Mouse (Mus musculus): ENCODE data around the gene Cenpn. TPM values are rescaled to one million over a fixed set of nuclear protein-coding genes. Genes with fewer than 3 reads are reported as not detected.

Gene Cenpn
- total RNA-seq, 2 experiments from 2014 or later: 1.5 to 1.7 TPM

GRCm38 (mm10) chr8:116905252-116905651 is 16.3 kb upstream of the Cenpn start:
- TF ChIP-seq CTCF (conservative IDR thresholded peaks at IDR 0.05): no peak
- no peak for DNase-seq (ENCODE audit: low spot score in 2 of 2)
- H3K27ac ChIP-seq: no peak overlapping the region

GRCm38 (mm10) chr8:116905836-116906235 is 15.7 kb upstream of the Cenpn start:
- Histone ChIP-seq H3K4me3 (no peak overlapping the region), H3K27ac (no peak overlapping the region)
- DNase-seq (ENCODE audit: low spot score in 2 of 2): no peak
- no peak for TF ChIP-seq CTCF (conservative IDR thresholded peaks at IDR 0.05)

More at GRCm38 (mm10) chr8:116905252-116905651, 16.3 kb upstream of the Cenpn start:
- H3K4me3 ChIP-seq: no peak overlapping the region

- TF ChIP-seq CTCF (conservative IDR thresholded peaks at IDR 0.05): no peak
- Histone ChIP-seq H3K27ac (peak overlapping the region; percentile 99), H3K4me3 (peak overlapping the region; percentile 74)
- no peak for DNase-seq (ENCODE audit: low spot score in 2 of 2)
Measured at GRCm38 (mm10) chr8:116921005-116921336, 559 bp upstream of the Cenpn start.

- DNase-seq (ENCODE audit: low spot score in 2 of 2): no peak
- TF ChIP-seq CTCF (conservative IDR thresholded peaks at IDR 0.05): no peak
- Histone ChIP-seq H3K4me3 (peak overlapping the region; percentile 74), H3K27ac (peak overlapping the region; percentile 99)
Measured at GRCm38 (mm10) chr8:116922060-116922757, 679 bp downstream of the Cenpn start.

- TF ChIP-seq CTCF (conservative IDR thresholded peaks at IDR 0.05): no peak
- H3K27ac ChIP-seq: no peak overlapping the region
- DNase-seq (ENCODE audit: low spot score in 2 of 2): no peak
- H3K4me3 ChIP-seq: no peak overlapping the region
Measured at GRCm38 (mm10) chr8:116923526-116923925, 2.0 kb downstream of the Cenpn start.

- DNase-seq (ENCODE audit: low spot score in 2 of 2): no peak
- Histone ChIP-seq H3K4me3 (no peak overlapping the region), H3K27ac (no peak overlapping the region)
- TF ChIP-seq CTCF (conservative IDR thresholded peaks at IDR 0.05): peak; percentile 66
Measured at GRCm38 (mm10) chr8:116927880-116928279, 6.3 kb downstream of the Cenpn start.

GRCm38 (mm10) chr8:116928588-116928987 is 7.1 kb downstream of the Cenpn start:
- DNase-seq (ENCODE audit: low spot score in 2 of 2): no peak
- peak; percentile 54 for TF ChIP-seq CTCF (conservative IDR thresholded peaks at IDR 0.05)
- no peak overlapping the region for H3K4me3 ChIP-seq
- no peak overlapping the region for H3K27ac ChIP-seq

GRCm38 (mm10) chr8:116934976-116935375 is 13.4 kb downstream of the Cenpn start:
- no peak for TF ChIP-seq CTCF (conservative IDR thresholded peaks at IDR 0.05)
- no peak overlapping the region for H3K27ac ChIP-seq

GRCm38 (mm10) chr8:116935506-116935905 is 14.0 kb downstream of the Cenpn start:
- no peak for DNase-seq (ENCODE audit: low spot score in 2 of 2)
- no peak overlapping the region for H3K27ac ChIP-seq
- H3K4me3 ChIP-seq: no peak overlapping the region
- no peak for TF ChIP-seq CTCF (conservative IDR thresholded peaks at IDR 0.05)

More at GRCm38 (mm10) chr8:116934976-116935375, 13.4 kb downstream of the Cenpn start:
- no peak for DNase-seq (ENCODE audit: low spot score in 2 of 2)
- H3K4me3 ChIP-seq: no peak overlapping the region

GRCm38 (mm10) chr8:116942284-116943058 is 20.9 kb downstream of the Cenpn start:
- no peak for DNase-seq (ENCODE audit: low spot score in 2 of 2)
- no peak overlapping the region for H3K27ac ChIP-seq
- TF ChIP-seq CTCF (conservative IDR thresholded peaks at IDR 0.05): no peak
- peak overlapping the region; percentile 71 for H3K4me3 ChIP-seq

GRCm38 (mm10) chr8:116943161-116943554 is 21.6 kb downstream of the Cenpn start, which contains the start of gene Atmin:
Atmin (plus strand) TSS chr8:116943393.
- peak; percentile 81 for TF ChIP-seq CTCF (conservative IDR thresholded peaks at IDR 0.05)
- peak; percentile 75 to 81 for DNase-seq (ENCODE audit: low spot score in 2 of 2)
- peak within 1 kb of the TSS; percentile 91 for H3K27ac ChIP-seq
- H3K4me3 ChIP-seq: peak within 1 kb of the TSS; percentile 71

GRCm38 (mm10) chr8:116943555-116944384 is 22.2 kb downstream of the Cenpn start:
- peak overlapping the region; percentile 71 for H3K4me3 ChIP-seq
- H3K27ac ChIP-seq: peak overlapping the region; percentile 91
- DNase-seq (ENCODE audit: low spot score in 2 of 2): no peak
- TF ChIP-seq CTCF (conservative IDR thresholded peaks at IDR 0.05): no peak

- DNase-seq (ENCODE audit: low spot score in 2 of 2): no peak
- peak overlapping the region; percentile 91 for H3K27ac ChIP-seq
- TF ChIP-seq CTCF (conservative IDR thresholded peaks at IDR 0.05): no peak
- peak overlapping the region; percentile 71 for H3K4me3 ChIP-seq
Measured at GRCm38 (mm10) chr8:116944385-116944696, 22.8 kb downstream of the Cenpn start.

All from layer of hippocampus, adult 2 months (tissue).